Mouse (Mus musculus): Measurements from ENCODE around the gene Gm49394. TPM values are rescaled to one million over a fixed set of nuclear protein-coding genes. Genes with fewer than 3 reads are reported as not detected.

Gm49394 gene
- polyA plus RNA-seq, 1 experiment from 2014 or later = 0.07 TPM

MicroRNAs within 50 kb of the gene (microRNA counts, 519-probe panel; counts per million panel counts)
- microRNA mmu-miR-483 = 2,395 counts per million, percentile 59 among the panel's probes with 10 or more counts

Small RNAs within 50 kb of the gene (microRNA-seq; reads per million reads assigned to microRNA genes)
- gene Mir483 = 992 reads per million, percentile 79 among the genes with 10 or more reads in this experiment

Other genes with a start within 250 kb of the Gm49394 start
- gene Syt8, start 235.1 kb downstream of the Gm49394 start, polyA plus RNA-seq (2015; fragmentation: Nextera tagmentation; extraction: Ambion mirVana) = 2.3 and 4.0 TPM in 2 replicates
- 11.9 and 12.0 TPM in 2 replicates for gene Tnni2, start 228.1 kb downstream of the Gm49394 start, polyA plus RNA-seq (2015; fragmentation: Nextera tagmentation; extraction: Ambion mirVana)
- gene Lsp1, start 209.1 kb downstream of the Gm49394 start, polyA plus RNA-seq (2015; fragmentation: Nextera tagmentation; extraction: Ambion mirVana) = 141 and 156 TPM in 2 replicates
- gene Tnnt3, start 171.1 kb downstream of the Gm49394 start, polyA plus RNA-seq (2015; fragmentation: Nextera tagmentation; extraction: Ambion mirVana) = 14.2 and 17.2 TPM in 2 replicates
- gene Mrpl23, start 137.3 kb downstream of the Gm49394 start, polyA plus RNA-seq (2015; fragmentation: Nextera tagmentation; extraction: Ambion mirVana) = 24.4 and 24.6 TPM in 2 replicates
- 516 and 585 TPM in 2 replicates for gene Igf2, start 3.1 kb downstream of the Gm49394 start, polyA plus RNA-seq (2015; fragmentation: Nextera tagmentation; extraction: Ambion mirVana)
- 0.77 TPM in 1 of 2 replicates, not detected in the other for gene Ins2, start 73.4 kb upstream of the Gm49394 start, polyA plus RNA-seq (2015; fragmentation: Nextera tagmentation; extraction: Ambion mirVana)

All from kidney, embryonic 16.5 days (tissue).